ENCODE assay signal across 9 mouse cellular contexts in the genomic region with DNA sequence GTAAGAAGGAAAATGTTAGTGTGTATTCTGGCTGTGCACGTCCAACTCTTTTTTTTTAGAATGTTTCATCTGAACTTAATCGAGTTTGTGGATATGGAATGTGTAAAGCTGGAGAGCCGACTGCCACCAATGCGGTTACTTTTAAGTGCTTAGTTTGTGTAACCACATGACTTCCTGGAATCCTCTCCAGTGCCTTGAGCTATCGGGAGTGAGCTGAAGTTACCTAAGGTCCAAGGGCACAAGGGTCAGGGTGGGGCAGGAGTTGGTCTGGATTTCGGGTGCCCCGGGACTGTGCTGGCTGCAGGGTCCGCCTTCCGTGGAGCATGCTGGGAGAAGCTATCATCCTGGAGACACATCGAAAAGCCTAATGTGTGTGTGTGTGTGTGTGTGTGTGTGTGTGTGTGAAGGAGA. TPM values are rescaled to one million over a fixed set of nuclear protein-coding genes. Genes with fewer than 3 reads are reported as not detected.
DNase-seq lines count a peak whose midpoint lies in the region; ATAC-seq and TF ChIP-seq lines count a peak whose summit lies in the region.
"Had no signal": no experiment of that assay in that cellular context is flagged by ENCODE, and none has a peak within 500 bp of the region (broad histone marks: within the 10 kb centered on the region; RNA-seq: fewer than 3 reads in every experiment).

No protein-coding gene starts in this region.

- peak overlapping the region; percentile 78 for H3K27ac ChIP-seq in lung, postnatal 0 days (ENCODE audit: low read length)
- peak overlapping the region; percentile 16; the same call in 1 of the 2 replicates for H3K27ac ChIP-seq in stomach, embryonic 15.5 days

- peaks cover 9% of the 10 kb centered on the region; the same call in 1 of the 2 replicates for H3K4me1 ChIP-seq in lung, postnatal 0 days (ENCODE audit: insufficient read depth, low read depth, low read length)
- H3K4me1 ChIP-seq in stomach, embryonic 15.5 days = no peaks in the 10 kb centered on the region

- no peaks in the 10 kb centered on the region for H3K9me3 ChIP-seq in lung, postnatal 0 days (ENCODE audit: low read length)
- H3K9me3 ChIP-seq in stomach, embryonic 15.5 days = no peaks in the 10 kb centered on the region

- 38% methylated on average over 10 of the region's 10 CpGs for WGBS in lung, postnatal 0 days
- 59% methylated on average over 10 of the region's 10 CpGs for WGBS in stomach, embryonic 15.5 days

- TF ChIP-seq EP300 in lung, postnatal 0 days (IDR thresholded peaks at IDR 0.05) = peak; percentile 51; the same call in 1 of the 2 replicates

- no peaks in the 10 kb centered on the region for H3K36me3 ChIP-seq in lung, postnatal 0 days (ENCODE audit: insufficient read depth, low read length)
- no peaks in the 10 kb centered on the region for H3K36me3 ChIP-seq in stomach, embryonic 15.5 days

- H3K27me3 ChIP-seq in lung, postnatal 0 days (replicated peaks; ENCODE audit: insufficient read depth, low read length) = no peaks in the 10 kb centered on the region
- H3K27me3 ChIP-seq in stomach, embryonic 15.5 days (replicated peaks) = no peaks in the 10 kb centered on the region

- peak; percentile 56 for ATAC-seq in erythroblast, adult 5-6 weeks (replicated peaks; ENCODE audit: low FRiP score, poor library complexity, severe bottlenecking)
- peak; percentile 79 for ATAC-seq in lung, postnatal 0 days
- peak; percentile 74; the same call in 1 of the 2 replicates for ATAC-seq in stomach, embryonic 15.5 days (ENCODE audit: insufficient read depth, low FRiP score, low read depth)

- H3K9ac ChIP-seq in lung, postnatal 0 days (replicated peaks; ENCODE audit: low read depth) = no peak overlapping the region
- no peak overlapping the region for H3K9ac ChIP-seq in stomach, embryonic 15.5 days

- H3K4me2 ChIP-seq in lung, postnatal 0 days (replicated peaks; ENCODE audit: low read depth, low read length) = peak overlapping the region; percentile 43
- peak overlapping the region; percentile 19; the same call in 1 of the 2 replicates for H3K4me2 ChIP-seq in stomach, embryonic 15.5 days

- peak overlapping the region; percentile 16; the same call in 1 of the 2 replicates for H3K4me3 ChIP-seq in lung, postnatal 0 days (ENCODE audit: low read depth, low read length)
- peak overlapping the region; percentile 12; the same call in 1 of the 2 replicates for H3K4me3 ChIP-seq in stomach, embryonic 15.5 days (replicated peaks)

- peak; percentile 82 for DNase-seq in R1 (ENCODE audit: low read depth, low spot score)
- DNase-seq in lung, postnatal 0 days (ENCODE audit: low spot score) = peak; percentile 87
- no peak for DNase-seq in frontal cortex, adult 2 months (ENCODE audit: extremely low spot score in 1 of 2, low spot score in 1 of 2)
- DNase-seq in layer of hippocampus, postnatal 36 days = no peak
- no peak for DNase-seq in layer of hippocampus, adult 9-11 months

- no peak for TF ChIP-seq CTCF in lung, postnatal 0 days (IDR thresholded peaks at IDR 0.05)

RNA-seq across cellular contexts. Expression of a gene that starts 47.9 kb away (rescaled TPM):
- total RNA-seq in erythroblast, adult 5-6 weeks (2015; ENCODE audit: low replicate concordance) = 249 and 278 TPM in 2 replicates
- total RNA-seq in erythroblast, adult 5-6 weeks (2017; ENCODE audit: low replicate concordance) = 130 and 135 TPM in 2 replicates
- polyA plus RNA-seq in lung, postnatal 0 days (2015; fragmentation: Nextera tagmentation; extraction: Ambion mirVana) = 73.7 and 89.5 TPM in 2 replicates
- 49.1 and 58.0 TPM in 2 replicates for polyA plus RNA-seq in stomach, embryonic 15.5 days (2015; fragmentation: Nextera tagmentation; extraction: Ambion mirVana)
- 4.8 and 5.5 TPM in 2 replicates for polyA plus RNA-seq in frontal cortex, adult 2 months (2012; rRNA removed)
- total RNA-seq in layer of hippocampus, postnatal 36 days (2021) = 1 to 10 TPM; 6.8 to 6.9 TPM

RNA-seq across cellular contexts. Expression of a gene that starts 48.1 kb away (rescaled TPM):
- not detected in 2 replicates for total RNA-seq in erythroblast, adult 5-6 weeks (2015; ENCODE audit: low replicate concordance)
- 0.42 TPM in 1 of 2 replicates, not detected in the other for total RNA-seq in erythroblast, adult 5-6 weeks (2017; ENCODE audit: low replicate concordance)
- 0.06 and 0.17 TPM in 2 replicates for polyA plus RNA-seq in lung, postnatal 0 days (2015; fragmentation: Nextera tagmentation; extraction: Ambion mirVana)
- polyA plus RNA-seq in stomach, embryonic 15.5 days (2015; fragmentation: Nextera tagmentation; extraction: Ambion mirVana) = 0.05 TPM in 1 of 2 replicates, not detected in the other
- polyA plus RNA-seq in frontal cortex, adult 2 months (2012; rRNA removed) = 0.04 TPM in 1 of 2 replicates, not detected in the other
- not detected for total RNA-seq in layer of hippocampus, postnatal 36 days (2021)
- polyA plus RNA-seq: intestine, embryonic 14.5 days; limb, embryonic 14.5 days had no signal

Comparison
In these comparisons a context has a peak if more than half of its experiments do, and no peak if none do; other contexts are left out.
1. DNase-seq: peak in R1 (single experiment) and lung, postnatal 0 days (single experiment); none in frontal cortex, adult 2 months (0 of 2), layer of hippocampus, postnatal 36 days (0 of 2) and layer of hippocampus, adult 9-11 months (single experiment).
2. Peak in every context shown above with its lines, with median percentiles within 50 percentile points of each other: ATAC-seq.